Mouse (Mus musculus): ENCODE data around the gene Rbbp9. TPM values are rescaled to one million over a fixed set of nuclear protein-coding genes. Genes with fewer than 3 reads are reported as not detected.

Rbbp9 gene
- polyA plus RNA-seq, 1 experiment: not detected

GRCm38 (mm10) chr2:144526981-144527820, 23.5 kb downstream of the Rbbp9 start, which contains the start of the genes Dzank1 and Polr3f:
Gene Dzank1 (minus strand): TSS chr2:144527414.
Gene Polr3f (plus strand): TSS chr2:144527718.
- TF ChIP-seq POLR2A (IDR thresholded peaks at IDR 0.05; ENCODE audit: insufficient read depth, low read depth, low read length): no peak; the same call in none of the 2 replicates
- TF ChIP-seq CTCF (IDR thresholded peaks at IDR 0.05; ENCODE audit: insufficient read depth, low read depth, low read length): no peak
- H3K27ac ChIP-seq (ENCODE audit: insufficient read depth, low read depth, low read length): peak within 1 kb of the TSS; percentile 93
- peak within 1 kb of the TSS; percentile 60 for H3K4me3 ChIP-seq (ENCODE audit: insufficient read depth, low read depth, low read length)
- WGBS: under 1% methylated on average over 56 of the region's 56 CpGs
- H3K4me1 ChIP-seq (ENCODE audit: control insufficient read depth, insufficient read depth, low read length): peaks cover 4% of the 10 kb centered on the region

- WGBS: 29% methylated on average over 10 of the region's 10 CpGs
- TF ChIP-seq POLR2A (IDR thresholded peaks at IDR 0.05; ENCODE audit: insufficient read depth, low read depth, low read length) (no peak), CTCF (IDR thresholded peaks at IDR 0.05; ENCODE audit: insufficient read depth, low read depth, low read length) (no peak)
- Histone ChIP-seq H3K4me1 (ENCODE audit: control insufficient read depth, insufficient read depth, low read length) (peaks cover 4% of the 10 kb centered on the region), H3K4me3 (ENCODE audit: insufficient read depth, low read depth, low read length) (peak overlapping the region; percentile 25), H3K27ac (ENCODE audit: insufficient read depth, low read depth, low read length) (no peak overlapping the region)
Observed at GRCm38 (mm10) chr2:144525856-144526255, 24.8 kb downstream of the Rbbp9 start.

DNA sequence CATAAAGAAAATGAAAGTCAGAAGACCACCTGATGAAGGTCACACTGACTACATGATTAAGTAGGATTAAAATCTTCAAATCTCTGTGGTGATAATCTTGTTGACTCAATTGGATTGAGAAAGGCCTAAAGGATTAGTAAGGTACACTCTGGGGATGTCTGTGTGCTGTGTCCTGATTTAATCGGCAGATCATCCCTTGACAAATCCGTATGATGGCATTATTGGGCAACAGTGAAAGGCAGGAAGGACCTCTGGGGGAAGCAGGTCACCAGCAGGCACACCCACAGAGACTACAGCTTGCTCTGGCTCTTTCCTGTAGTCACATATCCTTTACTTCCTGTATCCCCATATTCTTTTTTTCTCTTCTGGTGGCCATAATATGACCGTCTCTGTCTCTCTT, 30.9 kb downstream of the Rbbp9 start:
- no peak overlapping the region for H3K4me3 ChIP-seq (ENCODE audit: insufficient read depth, low read depth, low read length)
- WGBS: 78% methylated on average over 3 of the region's 3 CpGs
- H3K27ac ChIP-seq (ENCODE audit: insufficient read depth, low read depth, low read length): no peak overlapping the region
- TF ChIP-seq POLR2A (IDR thresholded peaks at IDR 0.05; ENCODE audit: insufficient read depth, low read depth, low read length): no peak
- TF ChIP-seq CTCF (IDR thresholded peaks at IDR 0.05; ENCODE audit: insufficient read depth, low read depth, low read length): no peak
- no peaks in the 10 kb centered on the region for H3K4me1 ChIP-seq (ENCODE audit: control insufficient read depth, insufficient read depth, low read length)

GRCm38 (mm10) chr2:144514619-144515018, 36.0 kb downstream of the Rbbp9 start:
- WGBS: 70% methylated on average over 3 of the region's 3 CpGs
- Histone ChIP-seq H3K4me3 (ENCODE audit: insufficient read depth, low read depth, low read length) (no peak overlapping the region), H3K27ac (ENCODE audit: insufficient read depth, low read depth, low read length) (no peak overlapping the region), H3K4me1 (ENCODE audit: control insufficient read depth, insufficient read depth, low read length) (no peaks in the 10 kb centered on the region)
- TF ChIP-seq CTCF (IDR thresholded peaks at IDR 0.05; ENCODE audit: insufficient read depth, low read depth, low read length): no peak
- no peak for TF ChIP-seq POLR2A (IDR thresholded peaks at IDR 0.05; ENCODE audit: insufficient read depth, low read depth, low read length)

DNA sequence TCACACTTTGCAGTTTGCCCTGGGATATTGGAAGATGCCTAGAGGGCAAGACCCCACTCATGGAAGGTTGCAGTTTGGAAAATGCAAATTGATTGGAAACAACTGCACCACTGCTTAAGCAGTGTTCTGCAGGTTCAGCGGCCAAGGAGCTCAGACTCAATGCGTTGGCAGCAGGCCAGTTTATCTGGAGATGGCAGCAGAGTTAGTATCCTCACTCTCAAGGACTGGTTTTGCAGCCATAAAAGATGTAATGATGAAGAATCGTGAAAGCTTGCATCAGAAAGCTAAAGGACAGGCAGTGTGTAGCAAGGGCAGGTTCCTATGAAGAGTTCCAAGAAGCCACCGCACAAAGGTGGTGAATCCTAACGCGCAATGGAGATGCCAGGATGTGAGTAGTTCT, 48.5 kb downstream of the Rbbp9 start:
- Histone ChIP-seq H3K4me1 (ENCODE audit: control insufficient read depth, insufficient read depth, low read length) (no peaks in the 10 kb centered on the region), H3K4me3 (ENCODE audit: insufficient read depth, low read depth, low read length) (no peak overlapping the region), H3K27ac (ENCODE audit: insufficient read depth, low read depth, low read length) (no peak overlapping the region)
- no peak for TF ChIP-seq POLR2A (IDR thresholded peaks at IDR 0.05; ENCODE audit: insufficient read depth, low read depth, low read length)
- TF ChIP-seq CTCF (IDR thresholded peaks at IDR 0.05; ENCODE audit: insufficient read depth, low read depth, low read length): no peak
- 76% methylated on average over 6 of the region's 6 CpGs for WGBS

Other genes starting within 250 kb of the Rbbp9 start
- not detected in 2 replicates for gene Ovol2, start 218.7 kb downstream of the Rbbp9 start, polyA plus RNA-seq (2012; ENCODE audit: insufficient read depth, insufficient read length, low replicate concordance, missing spikeins)
- not detected in 2 replicates for gene Kat14, start 181.9 kb downstream of the Rbbp9 start, polyA plus RNA-seq (2012; ENCODE audit: insufficient read depth, insufficient read length, low replicate concordance, missing spikeins)
- gene Pet117, start 181.9 kb downstream of the Rbbp9 start, polyA plus RNA-seq (2012; ENCODE audit: insufficient read depth, insufficient read length, low replicate concordance, missing spikeins): not detected in 2 replicates
- 44.3 TPM in 1 of 2 replicates, not detected in the other for gene Dzank1, start 23.5 kb downstream of the Rbbp9 start, polyA plus RNA-seq (2012; ENCODE audit: insufficient read depth, insufficient read length, low replicate concordance, missing spikeins)
- gene Polr3f, start 23.2 kb downstream of the Rbbp9 start, polyA plus RNA-seq (2012; ENCODE audit: insufficient read depth, insufficient read length, low replicate concordance, missing spikeins): not detected in 2 replicates
- gene Sec23b, start 5.4 kb upstream of the Rbbp9 start, polyA plus RNA-seq (2012; ENCODE audit: insufficient read depth, insufficient read length, low replicate concordance, missing spikeins): not detected in 2 replicates
- not detected in 2 replicates for gene Smim26, start 43.2 kb upstream of the Rbbp9 start, polyA plus RNA-seq (2012; ENCODE audit: insufficient read depth, insufficient read length, low replicate concordance, missing spikeins)
- not detected in 2 replicates for gene Dtd1, start 49.0 kb upstream of the Rbbp9 start, polyA plus RNA-seq (2012; ENCODE audit: insufficient read depth, insufficient read length, low replicate concordance, missing spikeins)